Mouse (Mus musculus) myocyte (in vitro differentiated cells): ENCODE results near the gene Cyp4x1. TPM values are rescaled to one million over a fixed set of nuclear protein-coding genes. Genes with fewer than 3 reads are reported as not detected.
A peak's percentile ranks its signal among the peaks of the same experiment; 100 is the strongest.

ENCODE experiments used
- H3K27me3 ChIP-seq: one replicate; pipeline ENCODE4 v1.6.1; 2011; ENCODE audit not compliant: control insufficient read depth, insufficient read depth, insufficient read length
- H3K36me3 ChIP-seq: one replicate; pipeline ENCODE4 v1.6.1; 2011; ENCODE audit not compliant: control insufficient read depth, insufficient read depth
- H3K4me2 ChIP-seq: one replicate; pipeline ENCODE4 v1.6.1; 2011; ENCODE audit warnings: low read depth, control low read depth
- H3K4me3 ChIP-seq: one replicate; pipeline ENCODE4 v1.5.1; 2011; ENCODE audit warnings: mild to moderate bottlenecking, control low read depth, moderate library complexity
- H3K79me2 ChIP-seq: one replicate; pipeline ENCODE4 v1.6.1; 2011; ENCODE audit not compliant: control insufficient read depth, insufficient read depth
- H3ac ChIP-seq: one replicate; pipeline ENCODE4 v1.6.1; 2011; ENCODE audit not compliant: control insufficient read depth, insufficient read length
- CEBPB ChIP-seq: IDR thresholded peaks from 2 replicates; pipeline ENCODE4 v1.6.1; 2011; ENCODE audit warnings: mild to moderate bottlenecking, moderate library complexity; ENCODE audit not compliant: poor library complexity, insufficient read depth, severe bottlenecking
- E2F4 ChIP-seq: IDR thresholded peaks from one replicate; pipeline ENCODE4 v1.6.1; 2011; ENCODE audit warnings: mild to moderate bottlenecking, control low read depth, moderate library complexity; ENCODE audit not compliant: insufficient read depth
- MAX ChIP-seq: IDR thresholded peaks from one replicate; pipeline ENCODE4 v1.6.1; 2011; ENCODE audit warnings: low read depth, mild to moderate bottlenecking, control low read depth
- MYOD1 ChIP-seq, 3 experiments: IDR thresholded peaks; one replicate each; pipeline ENCODE4 v1.6.1; 2011; ENCODE audit warnings: control low read depth in 2 of 3, low read depth in 2 of 3, mild to moderate bottlenecking in 2 of 3, moderate library complexity in 1 of 3; ENCODE audit not compliant: insufficient read length in 2 of 3, control insufficient read depth in 1 of 3
- MYOG ChIP-seq, 3 experiments: IDR thresholded peaks; one replicate each; pipeline ENCODE4 v1.6.1; 2011; ENCODE audit warnings: control low read depth in 2 of 3, low read depth in 2 of 3, mild to moderate bottlenecking in 2 of 3; ENCODE audit not compliant: insufficient read length in 2 of 3, control insufficient read depth in 1 of 3, insufficient read depth in 1 of 3
- POLR2A ChIP-seq: IDR thresholded peaks from one replicate; pipeline ENCODE4 v1.6.1; 2011; ENCODE audit warnings: low read depth, mild to moderate bottlenecking, control low read depth, moderate library complexity; ENCODE audit not compliant: insufficient read length
- POLR2AphosphoS2 ChIP-seq: IDR thresholded peaks from one replicate; pipeline ENCODE4 v1.6.1; 2011; ENCODE audit warnings: low read depth, control low read depth; ENCODE audit not compliant: insufficient read length
- REST ChIP-seq: IDR thresholded peaks from one replicate; pipeline ENCODE4 v1.6.1; 2011; ENCODE audit warnings: mild to moderate bottlenecking, control low read depth, moderate library complexity; ENCODE audit not compliant: insufficient read depth, insufficient read length
- SRF ChIP-seq: IDR thresholded peaks from one replicate; pipeline ENCODE4 v1.6.1; 2011; ENCODE audit warnings: low read depth; ENCODE audit not compliant: control insufficient read depth, insufficient read length
- TCF12 ChIP-seq: IDR thresholded peaks from one replicate; pipeline ENCODE4 v1.6.1; 2011; ENCODE audit warnings: mild to moderate bottlenecking, control low read depth; ENCODE audit not compliant: poor library complexity, insufficient read depth, severe bottlenecking
- TCF3 ChIP-seq: IDR thresholded peaks from one replicate; pipeline ENCODE4 v1.6.1; 2011; ENCODE audit warnings: low read depth, control low read depth; ENCODE audit not compliant: insufficient read length
- USF1 ChIP-seq: IDR thresholded peaks from one replicate; pipeline ENCODE4 v1.6.1; 2011; ENCODE audit warnings: low read depth, mild to moderate bottlenecking, control low read depth, moderate library complexity
- polyA plus RNA-seq: library from polyadenylated mRNA; unstranded; fragments of >200 nt; fragmentation: generic; extraction: Trizol; gene quantifications from one replicate; pipeline ENCODE4 v1.2.1, GENCODE M21; 2012; ENCODE audit warnings: missing spikeins

Cyp4x1 gene
- polyA plus RNA-seq, 1 experiment = not detected

DNA sequence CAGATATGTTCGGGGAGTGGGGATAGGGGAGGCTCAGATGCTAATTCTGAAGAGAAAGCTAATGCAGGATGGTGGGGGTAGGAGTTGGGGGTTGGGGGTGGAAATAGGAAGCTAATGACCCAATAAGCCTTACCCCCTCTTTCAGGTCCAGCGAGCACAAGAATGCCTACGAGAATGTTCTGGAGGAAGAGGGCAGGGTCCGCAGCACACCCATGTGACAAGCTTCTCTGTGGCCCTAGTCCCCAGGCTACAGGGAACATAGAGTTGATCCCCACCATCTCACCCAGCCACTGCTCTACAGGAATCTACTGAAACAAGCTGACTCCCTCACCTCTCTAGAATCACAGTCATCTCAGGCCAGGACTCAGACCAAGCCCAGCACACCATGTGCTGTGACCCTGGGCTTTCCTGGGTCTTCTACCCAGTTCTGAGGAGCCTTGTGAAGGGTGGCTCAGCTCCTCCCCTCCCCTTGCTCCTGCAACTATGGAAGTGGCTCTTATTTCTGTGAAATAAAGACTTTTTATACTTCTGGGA, 40.7 kb downstream of the Cyp4x1 start:
- H3K4me2 ChIP-seq = no peak overlapping the region

GRCm38 (mm10) chr4:115091806-115092205, 42.3 kb downstream of the Cyp4x1 start:
- Histone ChIP-seq H3ac (no peak overlapping the region), H3K4me2 (no peak overlapping the region), H3K4me3 (no peak overlapping the region), H3K36me3 (no peaks in the 10 kb centered on the region), H3K79me2 (no peaks in the 10 kb centered on the region), H3K27me3 (peaks cover 36% of the 10 kb centered on the region)
- TF ChIP-seq POLR2A = no peak
- TF ChIP-seq E2F4 = no peak

More for the DNA sequence above, 40.7 kb downstream of the Cyp4x1 start:
- no peaks in the 10 kb centered on the region for H3K36me3 ChIP-seq
- TF ChIP-seq USF1 (no peak), REST (no peak), MYOD1 (IDR thresholded peaks at IDR 0.05; ENCODE audit: control insufficient read depth in 1 of 3, insufficient read length in 2 of 3, low read depth in 2 of 3) (no peak), TCF12 (no peak), MYOG (IDR thresholded peaks at IDR 0.05; ENCODE audit: control insufficient read depth in 1 of 3, insufficient read depth in 1 of 3, insufficient read length in 2 of 3, low read depth in 2 of 3) (no peak), SRF (no peak), MAX (no peak), CEBPB (no peak), POLR2A (no peak), POLR2AphosphoS2 (no peak), TCF3 (no peak), E2F4 (no peak)
- H3ac ChIP-seq = no peak overlapping the region
- H3K4me3 ChIP-seq = no peak overlapping the region
- no peaks in the 10 kb centered on the region for H3K79me2 ChIP-seq
- H3K27me3 ChIP-seq = peaks cover 25% of the 10 kb centered on the region

DNA sequence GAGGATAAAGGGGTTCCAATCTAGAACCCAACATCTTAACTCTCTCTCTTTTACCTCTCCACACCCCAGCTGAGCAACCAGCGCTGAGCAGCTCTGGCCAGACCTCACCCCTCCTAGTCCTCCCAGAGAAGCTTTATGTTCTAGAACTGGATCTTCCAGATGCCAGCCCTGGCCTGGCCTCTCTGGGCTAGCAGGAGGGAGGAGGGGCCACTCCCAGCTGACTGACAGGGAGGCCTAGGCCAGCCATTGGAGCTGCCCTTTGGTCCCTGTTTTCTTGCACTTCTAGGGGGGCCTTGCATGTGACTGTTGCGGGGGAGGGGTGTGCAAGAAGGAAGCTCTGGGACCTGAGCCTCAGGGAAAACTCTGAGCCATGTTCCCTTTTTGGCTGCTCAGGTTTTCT, 43.5 kb downstream of the Cyp4x1 start:
- Histone ChIP-seq H3K4me3 (no peak overlapping the region), H3K27me3 (peaks cover 34% of the 10 kb centered on the region), H3K4me2 (no peak overlapping the region)

GRCm38 (mm10) chr4:115088611-115089338, 45.3 kb downstream of the Cyp4x1 start, which contains the start of gene Pdzk1ip1:
Gene Pdzk1ip1, plus strand, starts transcription at chr4:115088708.
- peaks cover 25% of the 10 kb centered on the region for H3K27me3 ChIP-seq
- TF ChIP-seq TCF3 = no peak
- TF ChIP-seq POLR2AphosphoS2 = no peak
- no peak for TF ChIP-seq POLR2A
- TF ChIP-seq SRF = no peak
- TF ChIP-seq MAX = no peak
- no peaks in the 10 kb centered on the region for H3K36me3 ChIP-seq
- H3K79me2 ChIP-seq = no peaks in the 10 kb centered on the region
- H3K4me3 ChIP-seq = no peak within 1 kb of the TSS
- H3K4me2 ChIP-seq = peak within 1 kb of the TSS; percentile 49
- no peak within 1 kb of the TSS for H3ac ChIP-seq

More for the DNA sequence above, 43.5 kb downstream of the Cyp4x1 start:
- H3K36me3 ChIP-seq = no peaks in the 10 kb centered on the region
- H3K79me2 ChIP-seq = no peaks in the 10 kb centered on the region
- no peak overlapping the region for H3ac ChIP-seq
- no peak for TF ChIP-seq USF1
- no peak for TF ChIP-seq POLR2AphosphoS2
- TF ChIP-seq TCF12 = no peak
- TF ChIP-seq TCF3 = no peak
- no peak for TF ChIP-seq MAX
- TF ChIP-seq REST = no peak
- TF ChIP-seq MYOG (IDR thresholded peaks at IDR 0.05; ENCODE audit: control insufficient read depth in 1 of 3, insufficient read depth in 1 of 3, insufficient read length in 2 of 3, low read depth in 2 of 3) = no peak
- no peak for TF ChIP-seq CEBPB
- no peak for TF ChIP-seq POLR2A
- no peak for TF ChIP-seq SRF
- TF ChIP-seq E2F4 = no peak
- TF ChIP-seq MYOD1 (IDR thresholded peaks at IDR 0.05; ENCODE audit: control insufficient read depth in 1 of 3, insufficient read length in 2 of 3, low read depth in 2 of 3) = no peak

DNA sequence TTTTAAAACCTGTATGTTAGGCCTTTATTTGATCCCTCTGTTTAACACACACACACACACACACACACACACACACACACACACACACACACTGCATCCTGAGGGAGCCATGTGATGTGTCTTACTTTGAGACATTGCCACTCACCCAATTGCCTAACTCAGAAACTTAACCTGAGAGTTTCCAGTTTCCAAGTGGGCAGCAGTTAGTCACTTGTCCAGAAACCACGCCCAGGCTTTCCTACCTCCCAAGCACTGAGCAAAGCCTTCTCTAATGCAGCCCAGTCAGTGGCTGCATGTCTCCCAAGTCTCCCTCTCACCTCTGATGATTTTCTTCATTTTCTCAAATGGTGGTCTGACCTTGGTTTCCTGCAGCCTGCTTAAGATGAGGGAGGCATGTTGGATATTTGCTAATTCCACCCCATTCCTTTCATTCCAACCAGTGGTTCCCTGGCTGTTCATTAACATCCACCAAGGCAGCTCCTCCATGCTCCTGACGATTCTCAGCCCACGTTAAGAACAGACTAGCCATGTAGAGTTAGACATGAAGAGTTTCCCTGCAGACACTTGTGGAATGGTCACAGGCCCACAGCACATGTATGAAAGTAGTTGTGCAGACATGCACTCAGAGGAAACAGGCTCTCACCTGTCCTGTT, 47.2 kb downstream of the Cyp4x1 start:
- Histone ChIP-seq H3ac (no peak overlapping the region), H3K4me2 (no peak overlapping the region), H3K36me3 (no peaks in the 10 kb centered on the region), H3K4me3 (no peak overlapping the region), H3K79me2 (no peaks in the 10 kb centered on the region), H3K27me3 (peaks cover 18% of the 10 kb centered on the region)
- TF ChIP-seq POLR2A = no peak
- TF ChIP-seq TCF12 = no peak
